Mouse (Mus musculus): ENCODE data around the gene Enpp3. TPM values are rescaled to one million over a fixed set of nuclear protein-coding genes. Genes with fewer than 3 reads are reported as not detected.

Gene Enpp3
- not detected in 2 replicates for polyA plus RNA-seq (2012; ENCODE audit: insufficient read depth, insufficient read length, low replicate concordance, missing spikeins)

- Histone ChIP-seq H3K27ac (ENCODE audit: insufficient read depth, low read depth, low read length) (no peak within 1 kb of the TSS), H3K4me3 (ENCODE audit: insufficient read depth, low read depth, low read length) (no peak within 1 kb of the TSS), H3K4me1 (ENCODE audit: control insufficient read depth, insufficient read depth, low read length) (no peaks in the 10 kb centered on the region)
- TF ChIP-seq POLR2A (IDR thresholded peaks at IDR 0.05; ENCODE audit: insufficient read depth, low read depth, low read length) (no peak), CTCF (IDR thresholded peaks at IDR 0.05; ENCODE audit: insufficient read depth, low read depth, low read length) (no peak)
- 75% methylated on average over 1 of the region's 1 CpGs for WGBS
Observed at GRCm38 (mm10) chr10:24842676-24843075, at the start of gene Enpp3. Gene Enpp3, minus strand, starts transcription at chr10:24842823.

- 98% methylated on average over 7 of the region's 7 CpGs for WGBS
- Histone ChIP-seq H3K27ac (ENCODE audit: insufficient read depth, low read depth, low read length) (no peak overlapping the region), H3K4me3 (ENCODE audit: insufficient read depth, low read depth, low read length) (no peak overlapping the region), H3K4me1 (ENCODE audit: control insufficient read depth, insufficient read depth, low read length) (no peaks in the 10 kb centered on the region)
- TF ChIP-seq CTCF (IDR thresholded peaks at IDR 0.05; ENCODE audit: insufficient read depth, low read depth, low read length) = no peak
- no peak for TF ChIP-seq POLR2A (IDR thresholded peaks at IDR 0.05; ENCODE audit: insufficient read depth, low read depth, low read length)
Observed at GRCm38 (mm10) chr10:24888343-24888742, 45.7 kb upstream of the Enpp3 start.

GRCm38 (mm10) chr10:24886008-24886407 lies 43.4 kb upstream of the Enpp3 start:
- Histone ChIP-seq H3K4me3 (ENCODE audit: insufficient read depth, low read depth, low read length) (no peak overlapping the region), H3K4me1 (ENCODE audit: control insufficient read depth, insufficient read depth, low read length) (no peaks in the 10 kb centered on the region), H3K27ac (ENCODE audit: insufficient read depth, low read depth, low read length) (no peak overlapping the region)
- TF ChIP-seq CTCF (IDR thresholded peaks at IDR 0.05; ENCODE audit: insufficient read depth, low read depth, low read length) (no peak), POLR2A (IDR thresholded peaks at IDR 0.05; ENCODE audit: insufficient read depth, low read depth, low read length) (no peak)
- 77% methylated on average over 9 of the region's 9 CpGs for WGBS

- no peak overlapping the region for H3K4me3 ChIP-seq (ENCODE audit: insufficient read depth, low read depth, low read length)
- TF ChIP-seq CTCF (IDR thresholded peaks at IDR 0.05; ENCODE audit: insufficient read depth, low read depth, low read length) = no peak
- no peak for TF ChIP-seq POLR2A (IDR thresholded peaks at IDR 0.05; ENCODE audit: insufficient read depth, low read depth, low read length)
- 73% methylated on average over 4 of the region's 4 CpGs for WGBS
- H3K4me1 ChIP-seq (ENCODE audit: control insufficient read depth, insufficient read depth, low read length) = peaks cover 2% of the 10 kb centered on the region; the same call in 1 of the 2 replicates
- H3K27ac ChIP-seq (ENCODE audit: insufficient read depth, low read depth, low read length) = no peak overlapping the region
Observed at GRCm38 (mm10) chr10:24873624-24874023, 31.0 kb upstream of the Enpp3 start.

GRCm38 (mm10) chr10:24869760-24870290 lies 27.2 kb upstream of the Enpp3 start, which contains the start of gene Med23:
Gene Med23, plus strand, starts transcription at chr10:24869986.
- Histone ChIP-seq H3K4me3 (ENCODE audit: insufficient read depth, low read depth, low read length) (peak within 1 kb of the TSS; percentile 64), H3K4me1 (ENCODE audit: control insufficient read depth, insufficient read depth, low read length) (peaks cover 2% of the 10 kb centered on the region; the same call in 1 of the 2 replicates), H3K27ac (ENCODE audit: insufficient read depth, low read depth, low read length) (no peak within 1 kb of the TSS)
- under 1% methylated on average over 36 of the region's 36 CpGs for WGBS
- TF ChIP-seq CTCF (IDR thresholded peaks at IDR 0.05; ENCODE audit: insufficient read depth, low read depth, low read length) (peak; percentile 91), POLR2A (IDR thresholded peaks at IDR 0.05; ENCODE audit: insufficient read depth, low read depth, low read length) (peak; percentile 58; the same call in 1 of the 2 replicates)

- H3K4me1 ChIP-seq (ENCODE audit: control insufficient read depth, insufficient read depth, low read length) = no peaks in the 10 kb centered on the region
- TF ChIP-seq POLR2A (IDR thresholded peaks at IDR 0.05; ENCODE audit: insufficient read depth, low read depth, low read length) (no peak), CTCF (IDR thresholded peaks at IDR 0.05; ENCODE audit: insufficient read depth, low read depth, low read length) (no peak)
- no peak overlapping the region for H3K4me3 ChIP-seq (ENCODE audit: insufficient read depth, low read depth, low read length)
- H3K27ac ChIP-seq (ENCODE audit: insufficient read depth, low read depth, low read length) = no peak overlapping the region
- 73% methylated on average over 6 of the region's 6 CpGs for WGBS
Observed at GRCm38 (mm10) chr10:24864434-24864833, 21.8 kb upstream of the Enpp3 start.

- TF ChIP-seq CTCF (IDR thresholded peaks at IDR 0.05; ENCODE audit: insufficient read depth, low read depth, low read length) = no peak
- no peak for TF ChIP-seq POLR2A (IDR thresholded peaks at IDR 0.05; ENCODE audit: insufficient read depth, low read depth, low read length)
- Histone ChIP-seq H3K4me3 (ENCODE audit: insufficient read depth, low read depth, low read length) (no peak overlapping the region), H3K4me1 (ENCODE audit: control insufficient read depth, insufficient read depth, low read length) (no peaks in the 10 kb centered on the region), H3K27ac (ENCODE audit: insufficient read depth, low read depth, low read length) (no peak overlapping the region)
- 79% methylated on average over 2 of the region's 2 CpGs for WGBS
Observed at GRCm38 (mm10) chr10:24863146-24863545, 20.5 kb upstream of the Enpp3 start.

GRCm38 (mm10) chr10:24841998-24842397 lies 625 bp downstream of the Enpp3 start:
- no peak overlapping the region for H3K27ac ChIP-seq (ENCODE audit: insufficient read depth, low read depth, low read length)
- no peaks in the 10 kb centered on the region for H3K4me1 ChIP-seq (ENCODE audit: control insufficient read depth, insufficient read depth, low read length)
- no peak overlapping the region for H3K4me3 ChIP-seq (ENCODE audit: insufficient read depth, low read depth, low read length)
- TF ChIP-seq CTCF (IDR thresholded peaks at IDR 0.05; ENCODE audit: insufficient read depth, low read depth, low read length) = no peak
- TF ChIP-seq POLR2A (IDR thresholded peaks at IDR 0.05; ENCODE audit: insufficient read depth, low read depth, low read length) = no peak
- 71% methylated on average over 2 of the region's 2 CpGs for WGBS

- Histone ChIP-seq H3K4me3 (ENCODE audit: insufficient read depth, low read depth, low read length) (no peak overlapping the region), H3K27ac (ENCODE audit: insufficient read depth, low read depth, low read length) (no peak overlapping the region), H3K4me1 (ENCODE audit: control insufficient read depth, insufficient read depth, low read length) (no peaks in the 10 kb centered on the region)
- TF ChIP-seq POLR2A (IDR thresholded peaks at IDR 0.05; ENCODE audit: insufficient read depth, low read depth, low read length) (no peak), CTCF (IDR thresholded peaks at IDR 0.05; ENCODE audit: insufficient read depth, low read depth, low read length) (no peak)
- WGBS = 95% methylated on average over 4 of the region's 4 CpGs
Observed at GRCm38 (mm10) chr10:24840795-24841194, 1.8 kb downstream of the Enpp3 start.

Data from olfactory bulb, adult 2 months (tissue).